Mouse (Mus musculus) thymus, adult 2 months (tissue): ENCODE results near the gene Tex46. TPM values are rescaled to one million over a fixed set of nuclear protein-coding genes. Genes with fewer than 3 reads are reported as not detected.
A peak's percentile ranks its signal among the peaks of the same experiment; 100 is the strongest.

Experiments
- DNase-seq: peaks from one replicate; pipeline ENCODE4 v3.0.0; 2021
- H3K27ac ChIP-seq: fragments of 200-500 bp; 2 replicates; pipeline ENCODE4 v1.5.1; 2012; ENCODE audit warnings: low read length, control low read depth; ENCODE audit not compliant: control insufficient read depth, insufficient read depth
- H3K27me3 ChIP-seq: fragments of 200-500 bp; 2 replicates; pipeline ENCODE4 v1.6.1; 2012; ENCODE audit warnings: mild to moderate bottlenecking, low read length, moderate library complexity, mixed read lengths; ENCODE audit not compliant: control insufficient read depth, insufficient read depth
- H3K36me3 ChIP-seq: fragments of 200-500 bp; 2 replicates; pipeline ENCODE4 v1.6.1; 2012; ENCODE audit warnings: mild to moderate bottlenecking, low read length, moderate library complexity; ENCODE audit not compliant: control insufficient read depth, insufficient read depth
- H3K4me1 ChIP-seq: fragments of 200-500 bp; replicated peaks from 2 replicates; pipeline ENCODE4 v1.6.1; 2012; ENCODE audit warnings: low read length; ENCODE audit not compliant: control insufficient read depth, insufficient read depth
- H3K4me3 ChIP-seq: fragments of 200-500 bp; 2 replicates; pipeline ENCODE4 v1.5.1; 2012; ENCODE audit warnings: mild to moderate bottlenecking, low read length, control low read depth, moderate library complexity; ENCODE audit not compliant: control insufficient read depth, insufficient read depth
- CTCF ChIP-seq: fragments of 200-500 bp; IDR thresholded peaks from 2 replicates; pipeline ENCODE4 v1.5.1; 2012; ENCODE audit warnings: mild to moderate bottlenecking, control low read depth, low read length, moderate library complexity, borderline replicate concordance; ENCODE audit not compliant: control insufficient read depth, poor library complexity, insufficient read depth; ENCODE audit errors: extremely low read depth
- POLR2A ChIP-seq: fragments of 200-500 bp; IDR thresholded peaks from 2 replicates; pipeline ENCODE4 v1.6.1; 2012; ENCODE audit warnings: mild to moderate bottlenecking, low read length, control low read depth, moderate library complexity; ENCODE audit not compliant: control insufficient read depth, poor library complexity, insufficient read depth; ENCODE audit errors: extremely low read depth
- WGBS: fragments of 180-500 bp; shearing (Covaris S2); methylation state at CpG from one replicate; pipeline ENCODE4 v1.1.7; 2018; 5-methylcytosine and 5-hydroxymethylcytosine counted together
- polyA plus RNA-seq: library from polyadenylated mRNA; depleted of rRNA; stranded (reverse); fragments of >200 nt; gene quantifications from 2 replicates; pipeline ENCODE4 v1.2.3, GENCODE M21; 2012

Tex46 gene
- polyA plus RNA-seq, 1 experiment, result not detected

DNA sequence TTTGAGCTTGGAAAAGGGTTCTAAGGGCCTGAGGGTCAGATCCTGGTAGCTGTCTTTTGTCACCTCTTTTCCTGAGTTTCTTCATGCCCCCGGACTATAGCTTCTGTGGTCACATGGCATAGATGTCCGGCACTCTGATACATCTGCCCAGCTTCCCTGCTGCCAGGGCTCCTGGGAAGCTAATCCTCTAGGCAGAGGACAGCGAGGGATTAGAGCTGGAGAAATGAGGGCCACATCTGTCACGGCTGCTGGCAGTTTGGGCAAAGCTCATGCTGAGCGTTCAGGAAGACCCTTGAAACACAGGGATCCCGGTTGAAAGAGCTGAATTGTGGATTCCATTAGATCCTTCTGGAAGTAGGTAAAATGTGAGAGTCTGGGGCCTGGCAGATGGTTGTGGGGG, 12.2 kb downstream of the Tex46 start, which contains the start of gene Lactbl1:
Gene Lactbl1, plus strand, starts transcription at position 234 of the 400 bp plus-strand sequence.
- no peaks in the 10 kb centered on the region for H3K36me3 ChIP-seq
- WGBS, result 92% methylated on average over 6 of the region's 6 CpGs
- no peak within 1 kb of the TSS for H3K4me3 ChIP-seq
- no peak within 1 kb of the TSS for H3K27ac ChIP-seq
- no peak for DNase-seq
- peaks cover 13% of the 10 kb centered on the region for H3K4me1 ChIP-seq
- no peaks in the 10 kb centered on the region for H3K27me3 ChIP-seq
- TF ChIP-seq CTCF (no peak), POLR2A (no peak)

DNA sequence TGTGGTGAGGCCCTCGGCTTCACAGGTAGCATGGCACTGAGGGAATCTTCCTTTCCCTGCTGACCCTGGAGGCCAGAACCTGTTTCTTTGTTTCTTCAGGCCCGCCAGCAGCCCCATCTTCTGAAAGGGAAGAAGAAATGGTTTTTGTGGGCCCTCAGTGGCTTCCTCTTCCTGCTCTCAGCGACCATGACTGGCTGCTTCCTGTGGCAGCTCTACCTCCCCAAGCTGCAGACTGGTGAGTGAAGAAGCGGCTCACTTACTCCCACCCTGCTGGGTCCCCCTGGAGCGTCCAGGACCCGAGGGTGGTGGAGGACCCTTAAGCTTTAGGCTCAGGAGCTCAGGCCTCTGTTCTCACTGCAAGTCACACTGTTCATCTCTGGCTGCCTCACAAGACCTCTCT, 16.4 kb downstream of the Tex46 start:
- DNase-seq, result peak; percentile 34
- WGBS, result 6% methylated on average over 6 of the region's 6 CpGs
- H3K36me3 ChIP-seq, result no peaks in the 10 kb centered on the region
- H3K4me1 ChIP-seq, result peaks cover 13% of the 10 kb centered on the region
- H3K27ac ChIP-seq, result peak overlapping the region; percentile 65; the same call in 1 of the 2 replicates
- no peaks in the 10 kb centered on the region for H3K27me3 ChIP-seq
- peak; percentile 27; the same call in 1 of the 2 replicates for TF ChIP-seq POLR2A
- no peak for TF ChIP-seq CTCF
- no peak overlapping the region for H3K4me3 ChIP-seq

DNA sequence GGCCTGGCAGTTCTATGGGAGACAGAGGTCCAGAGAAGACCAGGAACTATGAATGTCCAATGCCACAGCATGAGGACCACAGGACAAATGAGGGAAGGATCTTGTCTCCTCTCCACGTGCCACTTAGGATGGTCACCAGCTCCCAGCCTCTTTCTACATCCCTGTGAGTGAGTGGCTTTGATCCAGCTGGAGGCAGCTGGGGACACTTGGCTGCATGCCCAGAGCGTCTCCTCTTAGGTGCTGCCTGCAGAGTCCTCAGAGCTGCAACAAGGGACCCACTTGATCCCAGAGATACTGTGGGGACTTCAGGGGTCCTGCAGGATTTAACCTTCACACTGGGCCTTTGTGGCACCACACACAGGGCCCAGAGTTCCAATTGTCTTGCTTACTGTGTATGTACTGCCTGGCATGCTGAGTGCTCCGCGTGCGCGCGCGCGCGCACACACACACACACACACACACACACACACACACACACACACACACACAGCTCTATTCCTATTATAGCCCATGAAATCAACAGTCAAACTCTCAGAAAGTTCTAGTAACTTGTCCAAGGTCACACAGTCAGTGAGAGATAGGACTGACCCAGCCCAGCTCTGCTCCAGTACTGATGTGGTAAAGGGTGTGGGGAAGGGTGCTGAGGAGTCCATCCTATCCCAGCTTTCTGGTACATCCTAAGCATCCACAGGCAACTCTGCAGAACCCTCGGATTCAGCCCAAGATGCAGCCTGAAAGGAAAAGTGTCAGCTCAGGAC, 21.2 kb downstream of the Tex46 start:
- 91% methylated on average over 11 of the region's 11 CpGs for WGBS
- no peaks in the 10 kb centered on the region for H3K27me3 ChIP-seq
- H3K4me3 ChIP-seq, result no peak overlapping the region
- peaks cover 7% of the 10 kb centered on the region for H3K4me1 ChIP-seq
- no peak for TF ChIP-seq POLR2A
- no peak for TF ChIP-seq CTCF
- H3K36me3 ChIP-seq, result no peaks in the 10 kb centered on the region
- no peak for DNase-seq
- no peak overlapping the region for H3K27ac ChIP-seq

DNA sequence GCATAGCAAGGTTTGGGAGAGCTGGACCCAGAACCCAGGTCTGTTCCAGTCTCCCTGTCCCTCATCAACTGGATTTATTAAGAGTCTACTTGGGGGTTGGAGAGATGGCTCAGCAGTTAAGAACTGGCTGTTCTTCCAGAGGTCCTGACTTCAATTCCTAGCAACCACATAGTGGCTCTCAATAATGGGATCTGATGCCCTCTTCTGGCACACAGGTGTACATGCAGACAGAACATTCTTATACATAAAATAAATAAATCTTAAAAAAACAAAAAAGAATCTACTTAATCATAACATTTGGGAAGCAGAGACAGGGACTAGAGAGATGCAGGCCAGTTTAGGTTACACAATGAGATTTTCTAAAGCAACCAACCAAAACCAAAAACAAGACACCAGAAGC, 25.8 kb downstream of the Tex46 start:
- Histone ChIP-seq H3K27me3 (no peaks in the 10 kb centered on the region), H3K27ac (no peak overlapping the region), H3K36me3 (no peaks in the 10 kb centered on the region), H3K4me3 (no peak overlapping the region), H3K4me1 (peaks cover 10% of the 10 kb centered on the region)
- no peak for DNase-seq
- TF ChIP-seq CTCF (no peak), POLR2A (no peak)

DNA sequence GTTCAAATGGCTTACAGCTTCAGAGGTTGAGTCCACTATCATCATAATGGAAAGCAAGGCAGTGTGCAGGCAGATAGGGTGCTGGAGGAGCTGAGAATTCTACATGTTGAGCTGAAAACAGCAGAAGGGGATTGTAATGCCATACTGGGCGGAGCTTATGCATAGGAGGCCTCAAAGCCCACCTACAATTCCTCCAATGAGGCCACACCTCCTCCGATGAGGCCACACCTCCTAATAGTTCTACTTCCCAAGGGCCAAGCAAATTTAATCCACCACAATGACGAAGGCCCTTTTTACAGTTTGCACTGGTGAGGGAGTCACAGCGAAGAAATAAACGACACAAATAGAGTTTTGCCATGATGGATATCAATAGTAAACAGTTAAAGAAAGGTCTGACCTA, 26.3 kb downstream of the Tex46 start:
- WGBS, result 85% methylated on average over 5 of the region's 5 CpGs
- no peaks in the 10 kb centered on the region for H3K27me3 ChIP-seq

DNA sequence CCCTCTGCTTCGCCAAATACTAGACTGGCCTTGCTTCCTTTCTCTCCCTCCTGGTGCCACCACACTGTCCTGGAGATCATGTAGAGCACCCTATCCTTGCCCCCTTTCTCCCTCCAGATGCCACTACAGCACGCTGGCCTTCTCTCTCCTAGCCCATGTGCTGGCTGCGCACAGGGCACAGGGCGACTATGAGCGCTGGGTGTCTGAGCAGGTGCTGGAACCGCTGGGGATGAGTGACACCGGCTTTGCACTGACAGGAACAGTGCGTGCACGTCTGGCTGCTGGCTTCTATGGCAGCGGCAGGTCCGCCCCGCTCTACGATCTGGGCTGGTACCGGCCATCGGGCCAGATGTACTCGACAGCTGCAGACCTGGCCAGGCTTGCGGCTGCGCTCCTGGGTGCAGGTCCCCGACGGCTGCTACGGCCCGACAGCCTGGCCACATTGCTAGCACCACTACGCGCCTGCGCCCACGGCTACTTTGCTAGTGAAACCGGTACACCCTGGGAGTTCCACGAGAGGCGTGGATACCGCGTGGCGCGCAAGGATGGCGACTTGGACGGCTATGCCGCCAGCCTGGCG, 26.8 kb downstream of the Tex46 start:
- Histone ChIP-seq H3K36me3 (no peaks in the 10 kb centered on the region), H3K4me3 (peak overlapping the region; percentile 38), H3K27ac (no peak overlapping the region), H3K4me1 (peaks cover 10% of the 10 kb centered on the region), H3K27me3 (no peaks in the 10 kb centered on the region)
- WGBS, result 31% methylated on average over 37 of the region's 37 CpGs
- DNase-seq, result no peak
- no peak for TF ChIP-seq POLR2A
- TF ChIP-seq CTCF, result no peak

More for the DNA sequence above, 26.3 kb downstream of the Tex46 start:
- Histone ChIP-seq H3K4me3 (no peak overlapping the region), H3K4me1 (peaks cover 10% of the 10 kb centered on the region), H3K27ac (no peak overlapping the region), H3K36me3 (no peaks in the 10 kb centered on the region)
- no peak for DNase-seq
- TF ChIP-seq CTCF (no peak), POLR2A (no peak)
